Mouse (Mus musculus): ENCODE results near the gene Cutc. TPM values are rescaled to one million over a fixed set of nuclear protein-coding genes. Genes with fewer than 3 reads are reported as not detected.

Gene Cutc
- polyA plus RNA-seq, 1 experiment from 2014 or later: 7.8 TPM

DNA sequence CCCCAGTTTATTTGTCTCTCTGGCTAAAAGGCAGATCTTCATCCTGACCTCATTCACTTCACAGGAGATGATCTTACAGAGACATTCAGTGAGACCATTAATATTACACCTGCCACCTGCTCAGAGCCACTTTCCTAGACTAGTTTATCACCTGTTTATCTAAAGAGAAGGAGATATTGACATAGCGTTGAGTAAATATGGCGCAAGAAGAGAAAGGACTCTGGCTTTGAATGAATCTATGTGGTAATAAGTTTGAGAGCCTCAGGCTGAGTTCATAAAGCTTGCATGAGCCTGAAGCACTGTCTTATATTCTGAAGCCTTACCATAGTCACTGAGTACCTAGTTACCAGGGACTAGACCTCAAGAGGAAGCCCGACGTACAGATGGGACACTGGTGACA is 58.6 kb downstream of the Cutc start:
- Histone ChIP-seq H3K36me3 (no peaks in the 10 kb centered on the region), H3K27me3 (no peaks in the 10 kb centered on the region), H3K4me1 (no peaks in the 10 kb centered on the region), H3K9me3 (no peaks in the 10 kb centered on the region), H3K9ac (replicated peaks) (no peak overlapping the region), H3K4me3 (no peak overlapping the region), H3K4me2 (replicated peaks) (no peak overlapping the region), H3K27ac (replicated peaks) (no peak overlapping the region)
- 97% methylated on average over 4 of the region's 4 CpGs for WGBS
- ATAC-seq (replicated peaks): no peak

DNA sequence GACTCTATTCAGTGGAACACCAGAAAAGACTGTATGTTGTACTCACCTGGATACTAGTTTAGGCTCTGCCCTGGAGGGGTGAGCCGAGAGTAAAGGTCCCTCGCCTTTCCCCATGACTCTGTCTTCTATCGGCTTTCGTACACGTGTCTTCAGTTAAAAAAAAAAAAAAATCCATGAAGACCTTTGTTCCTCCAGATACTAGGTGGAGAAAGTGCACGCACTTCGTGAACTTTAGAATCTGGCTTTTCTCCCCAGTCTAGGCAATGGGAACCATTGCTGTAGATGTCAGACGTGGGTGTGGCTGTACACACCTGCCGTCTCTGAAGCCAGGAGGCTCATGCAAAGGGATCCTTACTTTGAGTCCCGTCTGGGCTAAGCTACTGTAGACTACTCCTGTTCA is 60.5 kb downstream of the Cutc start:
- ATAC-seq (replicated peaks): no peak
- WGBS: 91% methylated on average over 10 of the region's 10 CpGs

GRCm38 (mm10) chr19:43815661-43816414 is 63.0 kb downstream of the Cutc start:
- no peak overlapping the region for H3K27ac ChIP-seq (replicated peaks)
- H3K36me3 ChIP-seq: no peaks in the 10 kb centered on the region
- ATAC-seq (replicated peaks): no peak
- no peaks in the 10 kb centered on the region for H3K4me1 ChIP-seq
- no peak overlapping the region for H3K4me2 ChIP-seq (replicated peaks)
- H3K9ac ChIP-seq (replicated peaks): no peak overlapping the region
- WGBS: 68% methylated on average over 14 of the region's 14 CpGs
- H3K4me3 ChIP-seq: no peak overlapping the region
- no peaks in the 10 kb centered on the region for H3K27me3 ChIP-seq
- no peaks in the 10 kb centered on the region for H3K9me3 ChIP-seq

More for the DNA sequence above, 60.5 kb downstream of the Cutc start:
- Histone ChIP-seq H3K4me1 (no peaks in the 10 kb centered on the region), H3K4me2 (replicated peaks) (no peak overlapping the region), H3K27me3 (no peaks in the 10 kb centered on the region), H3K9me3 (no peaks in the 10 kb centered on the region), H3K4me3 (no peak overlapping the region), H3K9ac (replicated peaks) (no peak overlapping the region), H3K27ac (replicated peaks) (no peak overlapping the region), H3K36me3 (no peaks in the 10 kb centered on the region)

Other genes starting within 250 kb of the Cutc start
- gene Got1, start 228.4 kb upstream of the Cutc start, polyA plus RNA-seq (2015; fragmentation: Nextera tagmentation; extraction: Ambion mirVana): 71.3 and 75.6 TPM in 2 replicates
- 3.6 and 4.5 TPM in 2 replicates for gene Nkx2-3, start 140.7 kb upstream of the Cutc start, polyA plus RNA-seq (2015; fragmentation: Nextera tagmentation; extraction: Ambion mirVana)
- gene Slc25a28, start 78.1 kb upstream of the Cutc start, polyA plus RNA-seq (2015; fragmentation: Nextera tagmentation; extraction: Ambion mirVana): 17.8 and 18.7 TPM in 2 replicates
- gene Entpd7, start 63.3 kb upstream of the Cutc start, polyA plus RNA-seq (2015; fragmentation: Nextera tagmentation; extraction: Ambion mirVana): 8.2 and 8.9 TPM in 2 replicates
- gene Cox15, start within 50 bp of the Cutc start, polyA plus RNA-seq (2015; fragmentation: Nextera tagmentation; extraction: Ambion mirVana): 9.7 and 13.0 TPM in 2 replicates
- gene Abcc2, start 29.2 kb downstream of the Cutc start, polyA plus RNA-seq (2015; fragmentation: Nextera tagmentation; extraction: Ambion mirVana): 0.04 TPM in 1 of 2 replicates, not detected in the other
- gene Dnmbp, start 187.2 kb downstream of the Cutc start, polyA plus RNA-seq (2015; fragmentation: Nextera tagmentation; extraction: Ambion mirVana): 8.1 and 8.7 TPM in 2 replicates
- gene Cpn1, start 233.6 kb downstream of the Cutc start, polyA plus RNA-seq (2015; fragmentation: Nextera tagmentation; extraction: Ambion mirVana): 0.36 and 0.38 TPM in 2 replicates

All from forebrain, embryonic 15.5 days (tissue).